Mouse (Mus musculus) layer of hippocampus, adult 9-10 months (tissue): ENCODE data around the gene Tmem102.

ENCODE experiments used
- DNase-seq: peaks from one replicate; pipeline ENCODE4 v3.0.0; 2022; ENCODE audit warnings: low spot score

Tmem102 gene

GRCm38 (mm10) chr11:69804972-69805909 lies at the start of gene Tmem102:
TSS of gene Tmem102 (minus strand) at chr11:69805624.
- DNase-seq = no peak

DNA sequence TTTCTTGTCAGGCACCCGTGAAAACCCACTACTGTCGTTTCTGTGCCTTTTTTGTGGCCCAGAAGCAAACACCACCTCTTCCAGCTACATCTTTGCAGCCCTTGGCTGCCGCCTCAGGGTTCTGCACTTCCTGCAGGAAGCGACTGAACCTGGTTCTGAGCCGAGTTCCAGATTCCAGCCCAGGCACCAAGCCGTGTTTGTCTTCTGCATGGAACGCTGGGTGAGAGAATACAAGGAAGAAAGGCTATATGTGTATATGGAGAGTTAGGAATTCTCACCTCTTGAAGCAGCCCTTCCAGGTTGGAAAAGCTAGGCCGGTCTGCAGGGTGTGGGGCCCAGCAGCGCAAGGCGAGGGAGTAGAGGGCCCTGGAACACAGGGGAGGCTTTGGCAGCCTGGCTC lies 49.3 kb upstream of the Tmem102 start:
- no peak for DNase-seq

- DNase-seq = no peak
These were observed 48.6 kb upstream of the Tmem102 start for GRCm38 (mm10) chr11:69853994-69854393.

GRCm38 (mm10) chr11:69850754-69851153 lies 45.3 kb upstream of the Tmem102 start:
- no peak for DNase-seq

GRCm38 (mm10) chr11:69849884-69850283 lies 44.5 kb upstream of the Tmem102 start:
- DNase-seq = no peak

- no peak for DNase-seq
These were observed 43.7 kb upstream of the Tmem102 start for GRCm38 (mm10) chr11:69849128-69849527.

GRCm38 (mm10) chr11:69848021-69848420 lies 42.6 kb upstream of the Tmem102 start:
- DNase-seq = no peak

GRCm38 (mm10) chr11:69846738-69847688 lies 41.6 kb upstream of the Tmem102 start:
- DNase-seq = no peak

- peak; percentile 65 for DNase-seq
These were observed 40.8 kb upstream of the Tmem102 start, which contains the start of gene Plscr3 for GRCm38 (mm10) chr11:69846198-69846680. TSS of gene Plscr3 (plus strand) at chr11:69846376.

DNA sequence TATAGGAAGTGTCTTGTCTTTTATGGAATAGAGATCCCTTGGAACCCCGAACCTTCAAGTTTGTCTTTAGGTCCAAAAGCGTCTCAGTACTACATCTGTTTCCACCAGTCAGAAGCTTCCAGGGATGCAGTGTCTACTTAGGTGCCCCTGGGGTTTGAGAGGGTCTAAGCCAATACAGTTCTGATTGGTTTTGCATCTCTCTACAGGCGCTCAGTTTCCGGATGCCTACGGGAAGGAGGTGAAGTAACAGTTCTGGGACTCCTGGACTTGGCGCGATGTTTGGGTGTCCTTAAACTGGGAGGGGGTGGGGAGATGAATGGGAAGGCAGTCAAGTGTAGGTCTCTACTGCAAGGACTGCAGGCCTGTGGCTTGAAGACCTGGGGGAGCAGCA lies 33.3 kb upstream of the Tmem102 start:
- DNase-seq = no peak

DNA sequence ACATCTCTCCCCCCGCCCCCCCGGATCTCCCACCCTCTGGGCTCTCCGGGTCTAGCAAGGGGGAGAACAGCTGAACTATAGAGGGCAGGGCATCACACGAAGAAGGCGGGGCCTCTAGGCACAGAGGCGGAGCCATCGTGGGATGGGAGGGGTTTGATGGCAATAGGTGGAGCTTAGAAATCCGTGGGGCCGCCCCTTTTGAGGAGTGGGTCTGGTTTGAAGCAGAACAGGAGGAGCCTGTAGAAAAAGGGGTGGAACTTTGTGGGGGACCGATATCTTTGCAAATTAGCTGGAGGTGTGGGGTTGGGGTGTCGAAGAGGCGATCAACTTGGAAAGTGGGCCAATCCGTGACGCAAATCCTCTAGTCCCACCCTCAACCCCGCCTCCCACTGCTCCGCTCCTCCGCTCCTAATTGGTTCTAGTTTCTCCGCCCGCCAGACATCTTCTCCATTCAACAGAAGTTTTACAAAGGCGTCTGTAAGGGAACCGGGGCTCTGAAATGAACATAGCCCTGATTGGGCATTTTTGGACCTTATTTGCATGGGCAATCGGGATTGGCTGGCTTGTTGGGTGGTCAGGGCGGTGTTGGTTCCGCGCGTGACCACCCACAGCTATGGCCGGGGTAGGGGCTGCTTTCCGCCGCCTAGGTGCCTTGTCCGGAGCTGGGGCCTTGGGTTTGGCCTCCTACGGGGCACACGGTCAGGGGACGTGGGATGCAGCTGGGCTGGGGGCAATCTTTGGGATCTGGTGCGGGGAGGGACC lies 32.7 kb upstream of the Tmem102 start, which contains the start of gene Tmem256:
TSS of gene Tmem256 (plus strand) at position 563 of the 762 bp plus-strand sequence.
- DNase-seq = peak; percentile 98

DNA sequence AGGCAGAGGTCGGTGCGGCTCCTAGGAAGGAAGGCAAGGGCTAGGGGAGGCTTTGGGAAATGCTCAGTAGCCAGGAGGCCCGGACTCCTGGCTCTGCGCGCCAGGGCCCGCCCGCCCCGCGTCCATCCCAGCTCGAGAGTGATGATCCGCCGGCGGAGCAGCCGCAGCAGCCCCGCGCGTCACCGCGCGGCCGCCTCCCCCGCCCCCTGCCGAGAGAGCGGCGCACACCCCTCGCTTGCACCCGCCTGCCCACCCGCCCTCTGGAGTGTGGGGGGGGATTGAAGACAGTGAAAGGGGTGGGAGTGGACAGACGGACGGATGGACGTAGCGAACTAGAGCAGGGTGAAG lies 32.2 kb upstream of the Tmem102 start, which contains the start of gene Nlgn2:
TSS of gene Nlgn2 (minus strand) at position 181 of the 348 bp plus-strand sequence.
- no peak for DNase-seq

GRCm38 (mm10) chr11:69836703-69837576 lies 31.5 kb upstream of the Tmem102 start:
- DNase-seq = no peak

DNA sequence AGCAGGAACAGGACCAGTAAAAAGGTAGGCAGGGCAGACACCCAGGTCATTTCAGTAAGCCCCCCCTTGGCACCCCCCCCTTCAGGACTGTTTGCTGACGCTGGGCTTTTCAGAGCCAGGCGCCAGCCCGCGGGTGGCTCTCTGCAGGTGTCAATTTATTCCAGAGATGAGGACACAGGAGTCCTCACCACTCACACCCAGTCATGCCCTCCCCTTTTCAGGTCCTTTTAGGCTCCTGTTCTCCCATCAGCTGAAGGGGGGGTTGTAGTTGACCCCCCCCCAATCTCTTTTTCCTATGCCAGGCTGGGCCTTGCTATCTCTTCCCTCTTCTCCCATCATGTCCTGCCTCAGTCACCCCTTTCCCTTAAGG lies 30.5 kb upstream of the Tmem102 start:
- DNase-seq = no peak

DNA sequence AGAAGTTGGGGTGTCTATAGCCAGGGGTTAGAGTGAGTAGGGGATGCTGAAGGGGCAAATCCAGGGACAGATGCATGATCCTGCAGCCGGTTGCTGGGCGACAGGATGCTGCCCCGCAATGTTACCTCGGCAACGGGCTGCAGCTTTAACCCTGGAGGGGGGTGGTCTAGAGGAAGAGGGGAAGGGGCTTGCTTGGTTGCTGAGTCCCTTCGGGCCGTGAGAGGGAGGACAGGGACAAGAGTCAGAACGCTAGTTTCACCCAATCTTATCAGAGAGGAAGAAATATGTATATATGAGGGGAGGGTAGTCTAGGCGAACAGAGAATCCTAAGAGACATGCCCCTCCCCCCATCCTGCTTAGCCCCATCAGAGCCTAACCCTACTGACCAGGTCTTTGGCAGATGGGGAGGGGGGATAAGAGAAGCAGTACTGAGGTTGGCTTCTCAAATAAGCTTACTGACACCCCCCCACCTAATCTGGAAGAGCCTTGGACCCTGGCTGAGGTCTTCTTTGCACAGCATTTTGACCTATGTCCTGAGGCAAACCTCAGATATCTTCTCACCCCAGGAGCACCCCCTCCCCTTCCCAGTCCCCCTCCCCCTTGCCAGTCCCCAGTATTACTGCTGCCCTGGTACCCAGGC lies 30.0 kb upstream of the Tmem102 start:
- no peak for DNase-seq

DNA sequence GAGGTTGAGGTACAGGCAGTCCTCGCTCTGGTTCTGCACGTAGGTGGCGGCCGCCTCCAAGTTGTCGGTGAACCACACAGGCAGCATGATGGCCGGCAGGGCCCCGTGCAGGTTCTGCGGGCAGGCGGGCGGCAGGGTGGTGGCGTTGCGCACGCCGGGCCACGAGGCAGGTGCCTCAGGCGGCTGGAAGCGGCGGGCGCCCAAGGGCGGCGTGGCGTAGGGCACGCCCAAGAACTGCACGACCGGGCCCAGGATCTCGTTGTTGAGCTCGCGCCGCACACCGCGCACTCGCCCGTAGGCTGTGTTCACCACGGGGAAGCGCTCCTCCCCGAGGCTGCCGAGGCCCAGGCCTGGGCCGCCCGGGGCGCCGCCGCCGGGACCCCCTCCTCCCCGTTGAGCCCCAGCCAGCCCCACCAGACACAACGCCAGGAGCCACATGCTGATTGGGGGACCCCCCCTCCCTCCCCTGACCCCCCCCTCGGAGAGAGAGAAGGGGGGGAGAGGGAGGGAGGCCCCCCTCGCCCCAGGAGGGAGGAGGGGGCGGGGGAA lies 28.7 kb upstream of the Tmem102 start:
- no peak for DNase-seq

DNA sequence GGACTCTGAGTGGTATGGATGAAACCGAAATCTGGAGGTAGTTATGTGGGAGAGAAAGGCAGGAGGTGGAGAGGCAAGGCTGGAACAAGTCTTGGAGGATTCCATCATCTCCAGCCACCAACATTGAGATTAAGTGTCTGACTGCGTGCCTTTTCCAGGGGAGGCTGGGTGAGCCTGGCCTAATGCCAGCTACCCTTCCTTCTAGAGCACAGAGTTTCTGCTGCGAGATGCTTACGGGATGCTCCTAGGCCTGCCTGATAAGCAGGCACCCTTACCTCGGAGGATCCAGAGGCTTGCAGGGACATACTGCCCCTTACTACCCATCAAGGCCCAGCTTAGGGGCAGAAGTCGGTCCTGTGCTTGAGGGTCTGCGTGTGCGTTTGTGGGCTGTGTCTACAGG lies 28.1 kb upstream of the Tmem102 start:
- DNase-seq = no peak

GRCm38 (mm10) chr11:69828832-69829231 lies 23.4 kb upstream of the Tmem102 start:
- no peak for DNase-seq

- no peak for DNase-seq
These were observed 18.0 kb upstream of the Tmem102 start for GRCm38 (mm10) chr11:69823456-69823855.

- no peak for DNase-seq
These were observed 16.7 kb upstream of the Tmem102 start, which contains the start of gene Spem1 for GRCm38 (mm10) chr11:69822080-69822479. TSS of gene Spem1 (minus strand) at chr11:69822180.
